Mouse (Mus musculus): ENCODE data around the gene Soga3. TPM values are rescaled to one million over a fixed set of nuclear protein-coding genes. Genes with fewer than 3 reads are reported as not detected.

Soga3 gene
- polyA plus RNA-seq, 1 experiment from 2014 or later, result 124 TPM

GRCm38 (mm10) chr10:29155304-29155703 lies 11.7 kb downstream of the Soga3 start:
- Histone ChIP-seq H3K27ac (ENCODE audit: low read length) (no peak overlapping the region), H3K4me2 (ENCODE audit: low read length) (no peak overlapping the region), H3K36me3 (ENCODE audit: control insufficient read depth, insufficient read depth, low read length) (peaks cover 19% of the 10 kb centered on the region), H3K4me3 (ENCODE audit: low read depth, low read length) (no peak overlapping the region), H3K9me3 (replicated peaks; ENCODE audit: control insufficient read depth, low read length, poor library complexity, severe bottlenecking) (no peaks in the 10 kb centered on the region), H3K27me3 (ENCODE audit: control insufficient read depth, insufficient read depth, low read depth, low read length) (no peaks in the 10 kb centered on the region), H3K9ac (ENCODE audit: low read depth, low read length) (no peak overlapping the region), H3K4me1 (ENCODE audit: control insufficient read depth, insufficient read depth, low read length) (peaks cover 15% of the 10 kb centered on the region)
- WGBS, result 72% methylated on average over 3 of the region's 3 CpGs
- ATAC-seq, result no peak

GRCm38 (mm10) chr10:29161664-29162063 lies 18.0 kb downstream of the Soga3 start:
- Histone ChIP-seq H3K4me2 (ENCODE audit: low read length) (no peak overlapping the region), H3K4me1 (ENCODE audit: control insufficient read depth, insufficient read depth, low read length) (no peaks in the 10 kb centered on the region), H3K36me3 (ENCODE audit: control insufficient read depth, insufficient read depth, low read length) (peaks cover 22% of the 10 kb centered on the region), H3K27ac (ENCODE audit: low read length) (no peak overlapping the region), H3K27me3 (ENCODE audit: control insufficient read depth, insufficient read depth, low read depth, low read length) (no peaks in the 10 kb centered on the region), H3K9ac (ENCODE audit: low read depth, low read length) (no peak overlapping the region), H3K9me3 (replicated peaks; ENCODE audit: control insufficient read depth, low read length, poor library complexity, severe bottlenecking) (no peaks in the 10 kb centered on the region), H3K4me3 (ENCODE audit: low read depth, low read length) (no peak overlapping the region)
- no peak for ATAC-seq
- 78% methylated on average over 2 of the region's 2 CpGs for WGBS

GRCm38 (mm10) chr10:29173778-29174177 lies 30.1 kb downstream of the Soga3 start:
- ATAC-seq, result no peak
- no peak overlapping the region for H3K4me3 ChIP-seq (ENCODE audit: low read depth, low read length)
- 78% methylated on average over 2 of the region's 2 CpGs for WGBS
- 0 out of 2 replicates have a peak, but pooled peaks cover 2% of the 10 kb centered on the region for H3K4me1 ChIP-seq (ENCODE audit: control insufficient read depth, insufficient read depth, low read length)
- H3K27me3 ChIP-seq (ENCODE audit: control insufficient read depth, insufficient read depth, low read depth, low read length), result no peaks in the 10 kb centered on the region
- no peak overlapping the region for H3K27ac ChIP-seq (ENCODE audit: low read length)
- peaks cover 27% of the 10 kb centered on the region for H3K36me3 ChIP-seq (ENCODE audit: control insufficient read depth, insufficient read depth, low read length)
- H3K9me3 ChIP-seq (replicated peaks; ENCODE audit: control insufficient read depth, low read length, poor library complexity, severe bottlenecking), result peaks cover 8% of the 10 kb centered on the region; the same call in 1 of the 2 replicates
- no peak overlapping the region for H3K4me2 ChIP-seq (ENCODE audit: low read length)
- no peak overlapping the region for H3K9ac ChIP-seq (ENCODE audit: low read depth, low read length)

GRCm38 (mm10) chr10:29175656-29176055 lies 32.0 kb downstream of the Soga3 start:
- Histone ChIP-seq H3K36me3 (ENCODE audit: control insufficient read depth, insufficient read depth, low read length) (peaks cover 27% of the 10 kb centered on the region), H3K4me3 (ENCODE audit: low read depth, low read length) (no peak overlapping the region), H3K27me3 (ENCODE audit: control insufficient read depth, insufficient read depth, low read depth, low read length) (no peaks in the 10 kb centered on the region), H3K9me3 (replicated peaks; ENCODE audit: control insufficient read depth, low read length, poor library complexity, severe bottlenecking) (peaks cover 8% of the 10 kb centered on the region; the same call in 1 of the 2 replicates), H3K4me1 (ENCODE audit: control insufficient read depth, insufficient read depth, low read length) (0 out of 2 replicates have a peak, but pooled peaks cover 2% of the 10 kb centered on the region), H3K27ac (ENCODE audit: low read length) (no peak overlapping the region), H3K4me2 (ENCODE audit: low read length) (no peak overlapping the region), H3K9ac (ENCODE audit: low read depth, low read length) (no peak overlapping the region)
- WGBS, result 89% methylated on average over 3 of the region's 3 CpGs
- ATAC-seq, result no peak

- WGBS, result 79% methylated on average over 4 of the region's 4 CpGs
These were observed 33.2 kb downstream of the Soga3 start for GRCm38 (mm10) chr10:29176881-29177280.

GRCm38 (mm10) chr10:29178003-29178402 lies 34.4 kb downstream of the Soga3 start:
- no peak for ATAC-seq
- no peak overlapping the region for H3K27ac ChIP-seq (ENCODE audit: low read length)
- peaks cover 20% of the 10 kb centered on the region for H3K36me3 ChIP-seq (ENCODE audit: control insufficient read depth, insufficient read depth, low read length)
- no peaks in the 10 kb centered on the region for H3K27me3 ChIP-seq (ENCODE audit: control insufficient read depth, insufficient read depth, low read depth, low read length)
- H3K9me3 ChIP-seq (replicated peaks; ENCODE audit: control insufficient read depth, low read length, poor library complexity, severe bottlenecking), result no peaks in the 10 kb centered on the region
- H3K4me3 ChIP-seq (ENCODE audit: low read depth, low read length), result no peak overlapping the region
- no peak overlapping the region for H3K9ac ChIP-seq (ENCODE audit: low read depth, low read length)
- H3K4me1 ChIP-seq (ENCODE audit: control insufficient read depth, insufficient read depth, low read length), result 0 out of 2 replicates have a peak, but pooled peaks cover 2% of the 10 kb centered on the region
- H3K4me2 ChIP-seq (ENCODE audit: low read length), result no peak overlapping the region
- WGBS, result 41% methylated on average over 2 of the region's 2 CpGs

More at GRCm38 (mm10) chr10:29176881-29177280, 33.2 kb downstream of the Soga3 start:
- 0 out of 2 replicates have a peak, but pooled peaks cover 2% of the 10 kb centered on the region for H3K4me1 ChIP-seq (ENCODE audit: control insufficient read depth, insufficient read depth, low read length)
- no peak overlapping the region for H3K9ac ChIP-seq (ENCODE audit: low read depth, low read length)
- no peaks in the 10 kb centered on the region for H3K27me3 ChIP-seq (ENCODE audit: control insufficient read depth, insufficient read depth, low read depth, low read length)
- H3K4me2 ChIP-seq (ENCODE audit: low read length), result no peak overlapping the region
- no peak for ATAC-seq
- H3K36me3 ChIP-seq (ENCODE audit: control insufficient read depth, insufficient read depth, low read length), result peaks cover 22% of the 10 kb centered on the region
- H3K9me3 ChIP-seq (replicated peaks; ENCODE audit: control insufficient read depth, low read length, poor library complexity, severe bottlenecking), result peaks cover 2% of the 10 kb centered on the region; the same call in 1 of the 2 replicates
- no peak overlapping the region for H3K4me3 ChIP-seq (ENCODE audit: low read depth, low read length)
- no peak overlapping the region for H3K27ac ChIP-seq (ENCODE audit: low read length)

- no peak for ATAC-seq
- no peak overlapping the region for H3K4me2 ChIP-seq (ENCODE audit: low read length)
- H3K36me3 ChIP-seq (ENCODE audit: control insufficient read depth, insufficient read depth, low read length), result peaks cover 18% of the 10 kb centered on the region
These were observed 36.6 kb downstream of the Soga3 start for GRCm38 (mm10) chr10:29180210-29180609.

GRCm38 (mm10) chr10:29181046-29181445 lies 37.4 kb downstream of the Soga3 start:
- Histone ChIP-seq H3K4me3 (ENCODE audit: low read depth, low read length) (no peak overlapping the region), H3K9me3 (replicated peaks; ENCODE audit: control insufficient read depth, low read length, poor library complexity, severe bottlenecking) (no peaks in the 10 kb centered on the region)
- WGBS, result 60% methylated on average over 2 of the region's 2 CpGs

More at GRCm38 (mm10) chr10:29180210-29180609, 36.6 kb downstream of the Soga3 start:
- no peaks in the 10 kb centered on the region for H3K9me3 ChIP-seq (replicated peaks; ENCODE audit: control insufficient read depth, low read length, poor library complexity, severe bottlenecking)
- H3K9ac ChIP-seq (ENCODE audit: low read depth, low read length), result no peak overlapping the region
- 0 out of 2 replicates have a peak, but pooled peaks cover 2% of the 10 kb centered on the region for H3K4me1 ChIP-seq (ENCODE audit: control insufficient read depth, insufficient read depth, low read length)
- no peaks in the 10 kb centered on the region for H3K27me3 ChIP-seq (ENCODE audit: control insufficient read depth, insufficient read depth, low read depth, low read length)
- 47% methylated on average over 3 of the region's 3 CpGs for WGBS
- H3K27ac ChIP-seq (ENCODE audit: low read length), result no peak overlapping the region
- no peak overlapping the region for H3K4me3 ChIP-seq (ENCODE audit: low read depth, low read length)

GRCm38 (mm10) chr10:29193769-29194168 lies 50.1 kb downstream of the Soga3 start:
- ATAC-seq, result no peak
- Histone ChIP-seq H3K27me3 (ENCODE audit: control insufficient read depth, insufficient read depth, low read depth, low read length) (no peaks in the 10 kb centered on the region), H3K4me2 (ENCODE audit: low read length) (no peak overlapping the region), H3K9me3 (replicated peaks; ENCODE audit: control insufficient read depth, low read length, poor library complexity, severe bottlenecking) (no peaks in the 10 kb centered on the region), H3K4me3 (ENCODE audit: low read depth, low read length) (no peak overlapping the region), H3K27ac (ENCODE audit: low read length) (no peak overlapping the region), H3K9ac (ENCODE audit: low read depth, low read length) (no peak overlapping the region), H3K36me3 (ENCODE audit: control insufficient read depth, insufficient read depth, low read length) (peaks cover 39% of the 10 kb centered on the region), H3K4me1 (ENCODE audit: control insufficient read depth, insufficient read depth, low read length) (no peaks in the 10 kb centered on the region)

More at GRCm38 (mm10) chr10:29181046-29181445, 37.4 kb downstream of the Soga3 start:
- ATAC-seq, result no peak
- H3K27me3 ChIP-seq (ENCODE audit: control insufficient read depth, insufficient read depth, low read depth, low read length), result no peaks in the 10 kb centered on the region
- no peak overlapping the region for H3K9ac ChIP-seq (ENCODE audit: low read depth, low read length)
- peaks cover 15% of the 10 kb centered on the region for H3K36me3 ChIP-seq (ENCODE audit: control insufficient read depth, insufficient read depth, low read length)
- 0 out of 2 replicates have a peak, but pooled peaks cover 2% of the 10 kb centered on the region for H3K4me1 ChIP-seq (ENCODE audit: control insufficient read depth, insufficient read depth, low read length)
- H3K27ac ChIP-seq (ENCODE audit: low read length), result no peak overlapping the region
- H3K4me2 ChIP-seq (ENCODE audit: low read length), result no peak overlapping the region

All from midbrain, embryonic 16.5 days (tissue).